Mouse (Mus musculus) gastrocnemius, postnatal 4 days (tissue): ENCODE measurements around the gene Rpl22. TPM values are rescaled to one million over a fixed set of nuclear protein-coding genes. Genes with fewer than 3 reads are reported as not detected.

ENCODE experiments used
- DNase-seq, 2 experiments: peaks; one replicate each; pipeline ENCODE4 v3.0.0; 2021 to 2022; ENCODE audit warnings: low spot score in 2 of 2, mixed read lengths in 2 of 2
- total RNA-seq, 2 experiments: library from RNA; stranded (reverse); gene quantifications; 2 replicates each; pipeline ENCODE4 v1.2.3; 2021

Gene Rpl22
- total RNA-seq, 2 experiments from 2014 or later = 405 to 428 TPM

DNA sequence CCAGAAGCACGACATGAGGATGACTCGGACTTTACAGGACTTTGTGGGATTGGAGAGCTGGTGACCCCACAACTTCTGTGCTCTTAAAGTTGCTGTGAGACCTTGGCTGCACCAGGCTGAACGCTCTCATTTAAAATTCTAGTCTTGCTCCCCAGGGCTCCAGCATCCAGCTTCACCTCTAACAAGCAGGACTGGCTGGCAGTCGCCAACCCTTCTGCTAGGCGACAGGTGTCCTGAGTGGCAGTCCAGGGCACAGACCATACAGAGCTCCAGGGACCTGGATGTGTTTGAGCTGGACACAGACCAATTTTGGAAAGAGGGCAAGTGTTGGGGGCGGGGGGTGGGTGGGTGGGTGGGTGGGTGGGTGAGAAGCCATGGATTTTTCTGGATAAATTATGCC, 12.2 kb downstream of the Rpl22 start:
- no peak for DNase-seq

DNA sequence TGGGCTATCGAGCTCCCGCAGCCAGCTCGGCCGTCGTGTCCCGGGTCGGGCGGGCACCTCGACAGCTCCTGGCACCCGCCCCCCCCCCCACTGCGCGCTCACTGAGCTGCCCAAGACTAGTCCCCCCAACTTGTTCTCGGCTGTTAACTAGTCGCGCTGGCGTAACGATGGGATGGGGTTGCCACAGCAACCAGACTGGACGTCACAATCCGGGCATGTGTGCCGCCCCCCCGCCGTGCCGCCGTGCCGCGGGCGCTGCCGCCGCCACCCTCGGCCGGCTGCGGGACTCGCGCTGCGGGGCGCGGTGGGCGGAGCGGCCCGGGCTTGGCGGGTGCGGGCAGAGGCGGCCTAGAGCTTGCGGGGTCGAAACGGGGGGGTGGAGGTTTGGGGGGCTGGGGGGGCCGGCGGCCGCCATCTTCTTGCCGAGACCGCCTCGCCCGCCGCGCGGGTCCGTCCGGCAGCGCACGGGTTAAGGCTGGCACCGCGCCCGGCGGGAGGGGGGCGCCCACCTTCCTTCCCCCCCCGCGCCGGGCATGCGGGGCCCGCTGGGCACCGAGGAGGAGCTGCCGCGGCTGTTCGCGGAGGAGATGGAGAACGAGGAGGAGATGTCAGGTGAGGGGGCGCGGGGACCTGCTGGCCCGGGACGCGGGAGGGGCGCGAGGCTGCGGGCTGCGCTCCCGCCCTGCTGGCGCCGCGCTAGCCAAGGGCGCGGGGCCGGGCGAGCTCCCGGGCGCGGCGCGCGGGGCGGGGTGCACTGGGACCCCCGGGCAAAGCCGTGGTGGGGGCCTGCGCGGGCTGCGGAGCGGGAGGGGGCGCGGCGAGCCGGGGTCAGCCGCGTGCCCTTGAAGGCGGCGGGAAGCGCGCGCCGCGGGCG, 13.1 kb downstream of the Rpl22 start, which contains the start of gene Chd5:
Gene Chd5, plus strand, starts transcription at position 233 of the 874 bp plus-strand sequence.
- no peak for DNase-seq

DNA sequence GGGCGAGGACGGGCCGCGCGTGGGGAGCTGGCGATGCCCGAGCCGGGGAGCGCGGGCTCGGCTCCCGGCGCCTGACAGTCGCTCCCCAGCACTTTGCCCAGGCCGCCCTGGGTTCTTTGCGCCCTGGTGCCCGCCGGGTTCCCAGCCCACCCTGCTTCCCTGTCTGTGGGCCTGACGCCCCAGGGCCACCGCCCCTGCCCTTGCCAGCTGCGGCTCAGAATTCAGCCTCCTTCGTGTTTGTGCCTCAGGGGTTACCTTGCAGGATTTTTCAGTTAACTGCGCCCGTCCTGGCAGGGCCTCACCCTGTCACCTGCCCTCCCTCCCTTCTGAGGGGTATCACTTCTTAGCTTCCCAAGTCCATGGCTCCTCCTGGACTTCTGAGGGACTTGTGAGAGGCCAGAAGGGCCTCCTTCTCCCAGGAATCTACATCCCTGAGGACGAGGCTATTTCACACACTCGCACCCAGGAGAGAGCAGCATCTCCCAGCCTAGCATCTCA, 13.8 kb downstream of the Rpl22 start:
- DNase-seq = no peak

DNA sequence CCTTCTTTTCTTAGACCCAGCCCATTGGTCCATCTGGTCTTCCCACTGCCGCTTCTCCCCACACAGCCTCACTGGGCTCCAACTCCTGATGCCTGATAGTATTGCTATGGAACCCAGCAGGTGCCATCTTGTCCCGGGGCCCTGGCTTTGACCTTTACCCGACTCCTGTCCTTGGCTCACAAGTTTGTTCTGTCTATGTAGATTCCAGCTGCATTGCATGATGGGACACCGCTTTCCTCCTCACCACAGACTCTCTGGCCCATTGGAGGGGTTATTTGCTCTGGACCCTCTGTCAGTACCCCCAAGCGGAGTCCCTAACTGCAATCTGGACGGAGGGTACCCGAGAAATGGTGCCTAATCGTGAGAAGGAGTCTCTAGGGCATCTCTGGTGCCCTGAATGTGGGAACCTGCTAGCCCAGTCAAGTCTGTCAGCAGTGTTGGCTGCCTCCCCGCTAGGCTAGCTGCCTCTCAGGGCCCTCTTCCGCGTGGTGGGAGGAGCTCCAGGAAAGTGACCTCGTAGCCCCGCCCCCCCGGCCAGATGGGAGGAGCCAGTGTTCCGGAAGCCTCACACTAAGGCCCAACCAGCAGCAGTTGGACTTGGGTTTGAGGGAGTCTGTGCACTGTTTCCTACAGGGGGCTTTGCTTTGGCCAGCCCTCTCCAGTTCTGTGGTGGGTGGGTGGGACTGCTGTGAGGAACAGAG, 15.2 kb downstream of the Rpl22 start:
- DNase-seq = no peak

DNA sequence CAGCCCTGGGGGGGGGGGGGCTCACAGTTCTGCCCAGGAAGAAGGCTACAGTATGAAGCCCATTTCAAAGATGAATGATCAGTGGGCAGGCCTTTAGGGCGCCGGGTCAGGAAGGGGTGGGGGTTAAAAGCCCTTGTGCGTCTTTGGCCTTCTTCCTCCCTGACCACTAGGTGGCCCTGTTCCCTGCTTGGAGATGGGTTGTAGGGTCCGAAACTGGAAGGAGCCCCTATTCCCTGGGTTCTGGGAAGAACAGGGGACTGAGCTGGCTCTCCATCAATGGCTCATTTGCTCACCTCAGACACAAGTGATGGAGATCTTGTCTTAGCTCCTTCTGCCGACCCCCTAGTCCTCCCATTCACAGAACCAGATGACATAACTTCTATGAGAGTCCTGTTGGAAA, 17.8 kb downstream of the Rpl22 start:
- no peak for DNase-seq

DNA sequence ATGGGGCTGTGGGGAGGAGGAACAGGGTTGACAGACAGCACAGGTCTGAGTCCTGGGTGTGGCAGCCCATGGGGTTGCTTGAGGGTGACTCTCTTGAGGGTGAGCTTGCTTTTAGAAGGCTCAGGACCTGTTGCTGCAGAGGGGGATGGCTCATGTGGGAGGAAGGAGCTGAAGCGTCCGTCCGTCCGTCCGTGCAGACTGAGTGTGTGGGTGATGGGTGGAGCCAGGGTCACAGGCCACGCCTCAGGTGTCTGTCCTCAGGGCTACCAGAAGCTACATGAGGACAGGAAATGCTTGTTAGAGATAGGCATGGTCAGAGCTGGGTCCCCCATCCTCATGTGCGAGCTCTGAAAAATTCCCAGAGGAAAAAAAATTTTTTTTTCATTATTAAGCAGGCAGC, 19.1 kb downstream of the Rpl22 start:
- DNase-seq = no peak

DNA sequence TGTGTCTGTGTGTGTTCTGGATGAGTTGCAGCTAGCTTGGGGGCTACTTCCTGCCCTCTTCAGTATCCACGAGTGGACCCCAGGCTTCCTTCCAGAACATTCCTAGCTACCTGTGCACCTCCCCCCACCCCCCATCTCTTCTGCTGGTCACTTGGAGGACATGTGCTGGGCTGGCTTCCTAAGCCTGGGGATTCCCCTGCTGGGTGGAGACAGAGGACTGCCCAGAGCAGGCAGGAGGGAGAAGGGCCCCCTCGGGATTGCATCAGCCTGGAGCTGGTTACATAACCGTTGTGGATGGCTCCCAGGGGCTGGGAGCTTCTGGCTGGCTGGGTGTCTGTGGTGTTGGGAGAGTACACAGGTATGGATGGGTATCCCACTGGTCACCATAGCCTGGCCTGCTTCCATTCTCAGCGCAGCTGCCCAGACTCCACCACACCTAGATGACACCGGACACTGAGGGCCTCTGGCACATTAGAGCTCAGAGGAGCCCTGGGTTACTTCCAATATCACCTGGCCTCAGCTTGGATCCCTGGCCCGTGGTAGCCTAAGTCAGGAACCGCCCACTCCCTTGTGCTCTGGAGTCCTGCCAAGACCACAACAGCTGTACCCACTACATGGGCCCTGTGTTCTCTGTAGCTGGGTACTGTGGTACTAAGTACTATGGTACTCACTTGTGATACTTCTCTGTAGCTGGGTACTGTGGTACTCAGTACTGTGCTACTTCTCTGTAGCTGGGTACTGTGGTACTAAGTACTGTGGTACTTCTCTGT, 19.8 kb downstream of the Rpl22 start:
- DNase-seq = no peak

DNA sequence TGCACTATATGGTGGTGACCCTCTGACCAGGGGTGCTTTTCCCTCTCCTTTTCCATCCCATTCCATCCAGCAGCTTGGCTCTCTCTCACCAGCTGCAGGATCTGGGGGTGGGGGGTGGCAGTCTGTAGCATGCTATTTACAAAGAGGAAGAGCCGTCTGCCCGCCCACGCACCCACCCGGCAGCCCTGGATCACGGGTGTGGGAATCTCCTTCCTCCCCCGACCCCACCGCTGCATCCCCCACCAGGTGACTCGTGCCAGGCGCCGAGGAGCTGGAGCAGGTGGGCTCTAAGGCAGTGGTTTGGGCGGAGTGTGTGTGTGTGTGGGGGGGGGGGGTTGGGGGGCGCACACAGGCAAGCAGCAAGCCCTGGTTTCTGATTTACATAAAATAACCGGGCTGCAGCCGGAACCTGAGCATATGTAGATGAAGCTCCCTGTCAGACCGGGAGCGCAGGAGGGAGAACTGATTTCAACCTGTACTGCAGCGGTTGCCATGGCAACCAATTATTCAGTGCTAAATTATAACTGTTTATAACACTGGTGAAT, 24.4 kb downstream of the Rpl22 start:
- DNase-seq = no peak

DNA sequence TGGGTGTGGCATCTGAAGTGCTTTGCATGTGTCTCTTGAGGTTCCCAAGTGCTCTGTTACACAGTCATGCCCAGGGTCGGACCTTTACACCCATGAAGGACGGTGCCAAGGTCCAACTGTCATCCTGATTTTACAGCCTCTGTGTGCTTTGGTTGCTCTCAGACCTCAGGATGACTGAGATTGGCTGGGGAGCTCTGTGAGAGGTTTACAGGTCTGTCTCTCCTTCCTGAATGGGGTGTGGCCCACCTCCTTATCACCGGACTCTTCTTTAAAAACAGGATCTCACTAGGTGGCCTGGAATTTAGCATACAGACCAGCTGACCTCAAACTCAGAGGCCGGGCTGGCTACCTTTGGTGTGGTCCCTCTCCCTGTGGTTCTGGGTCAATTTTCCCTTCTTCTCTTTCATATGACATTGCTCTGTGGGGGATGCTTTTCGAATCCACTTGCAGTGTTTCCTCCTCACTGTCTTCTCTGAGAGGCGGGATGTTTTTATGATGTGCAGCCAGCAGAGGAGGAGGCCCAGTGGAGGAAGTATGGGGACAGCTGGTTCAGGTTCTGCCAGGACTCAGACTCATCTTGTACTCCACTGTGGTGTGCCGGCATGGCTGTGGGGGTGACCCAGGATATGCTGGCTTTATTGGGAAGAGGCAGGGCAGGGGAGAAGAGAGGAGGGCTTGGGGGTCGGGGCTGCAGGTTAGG, 25.3 kb downstream of the Rpl22 start:
- DNase-seq = no peak

DNA sequence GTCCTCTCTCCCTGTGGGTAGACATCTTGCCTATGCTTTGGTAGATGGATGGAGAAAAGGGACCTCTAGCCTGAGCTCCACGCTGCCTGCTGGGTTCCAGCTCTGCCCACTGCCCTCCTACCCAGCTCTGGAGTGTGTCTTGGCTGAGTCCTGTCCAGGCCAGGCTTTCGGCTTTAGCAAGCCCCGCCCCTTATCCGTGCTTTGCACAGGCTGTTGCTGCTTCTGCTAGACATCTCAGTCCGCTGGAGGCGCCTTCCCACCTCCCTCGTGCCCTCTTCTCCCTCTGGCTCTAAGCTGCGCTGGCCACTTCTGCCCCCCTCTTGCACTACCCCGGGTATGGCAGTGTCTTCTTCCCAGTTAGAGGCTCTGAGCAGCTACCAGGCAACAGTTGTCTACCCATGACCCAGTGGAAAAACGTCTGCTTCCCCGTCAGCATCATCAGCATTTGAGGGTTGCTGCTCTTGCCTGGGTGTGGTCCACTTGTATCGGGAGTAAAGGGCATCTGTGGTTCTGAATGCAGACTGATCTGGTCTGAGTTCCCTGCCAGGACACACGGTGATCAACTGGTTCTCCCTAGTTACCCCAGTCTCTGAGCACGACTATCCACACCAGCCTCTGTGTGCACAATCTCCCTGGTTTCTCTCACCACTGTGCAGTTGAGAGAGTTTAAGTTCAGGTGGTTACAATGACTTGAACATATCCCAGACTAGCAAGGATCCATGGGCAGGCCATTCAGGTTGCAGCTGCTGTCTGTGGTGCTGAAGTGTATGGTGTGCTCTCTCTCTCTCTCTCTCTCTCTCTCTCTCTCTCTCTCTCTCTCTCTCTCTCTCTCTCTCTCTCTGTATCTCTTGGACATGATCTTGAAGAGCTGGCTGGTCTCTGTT, 26.1 kb downstream of the Rpl22 start:
- DNase-seq = no peak

DNA sequence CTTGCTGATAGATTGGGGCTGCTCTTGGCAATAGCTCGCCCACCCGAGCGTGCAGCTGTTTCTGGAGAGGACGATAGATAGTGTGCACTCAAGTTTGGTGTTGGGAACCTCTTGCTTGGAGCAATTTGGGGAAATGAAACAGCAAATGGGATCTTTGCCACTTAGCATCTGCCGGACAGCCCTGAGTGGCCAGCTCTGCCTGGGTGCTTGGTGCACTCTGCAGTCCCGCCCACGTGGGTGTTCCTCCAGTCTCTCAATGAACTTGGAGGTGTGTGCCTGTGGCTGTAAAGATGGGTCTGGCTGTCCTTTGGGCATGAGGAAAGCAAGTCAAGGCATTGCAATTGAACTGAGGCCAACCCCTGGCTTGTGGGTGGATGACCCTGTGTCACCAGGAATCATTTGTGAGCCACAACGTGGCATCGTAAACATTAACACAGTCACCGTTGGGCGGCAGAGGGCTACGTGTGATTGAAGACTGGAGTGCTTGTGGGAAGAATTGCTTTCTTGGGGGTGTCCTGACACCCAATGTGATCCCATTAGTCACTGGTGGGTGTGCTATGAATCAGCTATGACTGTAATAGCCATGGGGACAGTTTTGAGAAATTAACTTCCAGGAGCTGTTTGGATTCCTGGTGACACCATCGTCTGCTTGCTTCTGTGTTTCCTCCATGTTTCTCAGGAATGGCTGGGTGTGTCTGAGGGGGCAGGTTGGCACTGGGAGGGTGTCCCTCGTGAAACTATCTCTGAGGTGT, 28.5 kb downstream of the Rpl22 start:
- no peak for DNase-seq

DNA sequence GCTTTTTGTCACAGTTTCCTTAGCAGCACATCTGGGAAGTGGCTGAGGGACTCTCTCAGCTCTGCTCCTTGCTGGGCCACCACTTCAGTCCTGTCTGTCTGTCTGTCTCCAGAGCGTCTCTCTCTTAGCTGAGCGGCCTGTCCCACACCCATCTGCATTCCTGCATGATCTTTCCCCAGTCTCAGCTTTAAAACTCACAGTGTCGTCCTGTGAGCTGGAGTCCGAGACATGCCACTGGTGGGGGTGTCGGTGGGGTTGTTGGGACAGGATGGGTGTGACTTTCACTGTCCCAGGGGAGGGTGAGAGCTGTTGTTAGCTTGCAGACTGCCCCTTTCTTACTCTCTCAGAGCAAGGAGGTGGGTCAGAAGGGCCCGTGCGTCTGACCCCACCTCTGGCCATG, 30.1 kb downstream of the Rpl22 start:
- DNase-seq = no peak

DNA sequence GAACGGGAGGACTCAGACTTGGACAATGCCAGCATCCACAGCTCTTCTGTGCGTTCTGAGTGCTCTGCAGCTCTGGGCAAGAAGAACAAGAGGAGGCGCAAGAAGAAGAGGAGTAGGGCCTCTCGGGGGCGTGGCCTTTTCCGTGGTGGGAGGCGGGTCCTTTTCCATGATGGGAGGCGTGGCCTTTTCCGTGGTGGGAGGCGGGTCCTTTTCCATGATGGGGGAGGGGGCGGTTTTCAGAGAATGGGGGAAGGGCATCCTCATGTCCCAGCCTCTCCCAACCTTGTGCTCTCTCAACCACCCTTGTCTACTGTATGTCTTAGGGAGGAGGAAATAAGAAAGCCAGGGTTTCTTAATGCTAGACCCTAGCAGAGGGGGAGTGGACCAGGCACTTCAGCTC, 34.2 kb downstream of the Rpl22 start:
- no peak for DNase-seq

DNA sequence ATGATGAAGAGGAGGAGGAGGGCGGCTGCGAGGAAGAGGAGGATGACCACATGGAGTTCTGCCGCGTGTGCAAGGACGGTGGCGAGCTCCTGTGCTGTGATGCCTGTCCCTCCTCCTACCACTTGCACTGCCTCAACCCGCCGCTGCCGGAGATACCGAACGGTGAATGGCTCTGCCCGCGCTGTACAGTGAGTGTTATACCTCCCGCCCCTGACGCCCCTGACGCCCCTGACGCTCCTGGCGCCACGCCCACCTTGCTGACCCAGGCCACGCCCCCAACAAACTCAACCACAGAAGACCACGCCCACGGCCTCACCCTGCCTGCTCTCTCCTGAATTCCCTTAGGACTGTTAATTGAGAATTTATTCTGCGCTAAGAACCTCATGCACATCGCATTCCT, 35.3 kb downstream of the Rpl22 start:
- DNase-seq = no peak

DNA sequence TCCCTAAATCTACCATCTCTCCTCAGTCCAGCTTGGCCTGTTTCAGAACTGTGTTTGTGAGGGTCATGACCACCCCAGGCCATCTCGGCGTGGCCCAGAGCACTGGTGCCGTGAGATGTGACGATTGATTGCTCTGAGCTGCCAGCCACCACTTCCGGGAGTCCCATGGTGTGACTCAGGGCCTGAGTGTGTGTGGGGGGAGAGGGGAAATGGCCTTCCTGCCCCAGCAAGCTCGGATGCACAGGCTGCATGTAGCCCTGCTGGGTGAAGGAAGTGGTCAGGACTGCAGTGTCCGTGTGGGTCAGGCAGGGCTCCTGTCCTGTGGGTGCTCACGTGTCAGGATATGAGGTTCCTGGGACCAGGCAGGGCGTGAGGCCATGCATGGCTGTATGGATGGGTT, 36.6 kb downstream of the Rpl22 start:
- no peak for DNase-seq

DNA sequence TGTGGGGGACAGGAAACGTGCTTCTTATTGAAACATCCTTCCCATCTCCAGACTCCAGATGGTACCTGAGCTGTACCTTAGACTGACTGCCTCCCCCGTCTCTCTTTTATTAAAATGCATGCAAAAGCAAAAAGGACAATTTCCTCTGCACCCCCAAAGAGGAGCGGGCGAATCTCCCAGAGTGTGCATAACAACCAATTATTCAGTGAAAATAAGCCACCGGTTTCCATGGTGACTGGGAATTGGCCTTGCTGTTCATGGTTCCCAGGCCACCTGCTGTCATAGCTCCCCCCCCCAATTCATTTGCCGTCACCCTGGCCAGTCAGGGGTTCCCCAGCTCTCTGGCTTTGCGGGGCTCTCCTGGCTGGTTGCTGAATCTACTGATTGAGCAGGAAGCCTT, 39.7 kb downstream of the Rpl22 start:
- DNase-seq = no peak

DNA sequence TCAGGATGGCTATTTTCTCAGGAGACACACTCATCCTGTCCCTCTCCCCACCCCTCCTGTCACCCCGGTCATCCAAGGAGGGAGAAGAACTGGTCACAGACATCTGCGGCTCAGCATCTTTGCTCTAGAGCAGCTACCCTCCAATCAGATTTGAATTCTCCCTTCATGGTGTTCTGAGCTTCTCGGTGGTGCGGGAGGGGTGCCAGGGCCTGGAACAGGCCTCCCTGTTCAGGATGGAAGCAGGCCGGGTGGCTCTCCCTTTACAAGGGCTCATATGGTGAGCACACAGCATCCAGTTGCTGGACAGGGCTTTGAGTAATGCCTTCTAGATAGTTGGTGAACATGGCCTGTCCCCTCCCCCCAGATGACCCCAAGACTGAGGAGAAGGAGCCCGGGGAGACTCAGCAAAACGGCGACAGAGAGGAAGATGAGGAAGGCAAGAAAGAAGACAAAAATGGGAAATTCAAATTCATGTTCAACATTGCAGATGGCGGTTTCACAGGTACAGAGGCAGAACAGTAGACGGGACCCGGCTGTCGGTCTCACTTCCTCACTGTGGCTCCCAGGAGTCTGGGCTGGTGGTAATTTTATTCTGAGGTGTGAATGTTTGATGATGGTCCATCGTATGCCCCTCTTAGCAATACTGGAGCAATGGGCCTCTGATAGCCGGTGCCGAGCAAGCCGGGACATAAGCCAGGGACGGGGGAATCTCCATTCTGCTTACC, 57.1 kb downstream of the Rpl22 start:
- no peak for DNase-seq
